Mouse (Mus musculus): ENCODE data around the gene Kcnn1. TPM values are rescaled to one million over a fixed set of nuclear protein-coding genes. Genes with fewer than 3 reads are reported as not detected.
A peak's percentile ranks its signal among the peaks of the same experiment; 100 is the strongest.

Kcnn1 gene
- polyA plus RNA-seq, 1 experiment = 11.9 TPM

- Histone ChIP-seq H3K4me2 (ENCODE audit: low read depth) (peak within 1 kb of the TSS; percentile 76), H3K4me3 (peak within 1 kb of the TSS; percentile 85), H3K36me3 (ENCODE audit: control insufficient read depth, insufficient read depth) (no peaks in the 10 kb centered on the region), H3ac (ENCODE audit: control insufficient read depth, insufficient read length) (peak within 1 kb of the TSS; percentile 46), H3K79me2 (ENCODE audit: control insufficient read depth, insufficient read depth) (peaks cover 6% of the 10 kb centered on the region), H3K27me3 (ENCODE audit: control insufficient read depth, insufficient read depth, insufficient read length) (no peaks in the 10 kb centered on the region)
- TF ChIP-seq MYOD1 (IDR thresholded peaks at IDR 0.05; ENCODE audit: control insufficient read depth in 1 of 3, insufficient read length in 2 of 3, low read depth in 2 of 3) (no peak), POLR2A (IDR thresholded peaks at IDR 0.05; ENCODE audit: insufficient read length, low read depth) (peak; percentile 79), POLR2AphosphoS2 (IDR thresholded peaks at IDR 0.05; ENCODE audit: insufficient read length, low read depth) (peak; percentile 52)
Measured at GRCm38 (mm10) chr8:70873364-70873985, 10.4 kb upstream of the Kcnn1 start, which contains the start of gene Ccdc124. Gene Ccdc124 (minus strand): TSS chr8:70873935.

DNA sequence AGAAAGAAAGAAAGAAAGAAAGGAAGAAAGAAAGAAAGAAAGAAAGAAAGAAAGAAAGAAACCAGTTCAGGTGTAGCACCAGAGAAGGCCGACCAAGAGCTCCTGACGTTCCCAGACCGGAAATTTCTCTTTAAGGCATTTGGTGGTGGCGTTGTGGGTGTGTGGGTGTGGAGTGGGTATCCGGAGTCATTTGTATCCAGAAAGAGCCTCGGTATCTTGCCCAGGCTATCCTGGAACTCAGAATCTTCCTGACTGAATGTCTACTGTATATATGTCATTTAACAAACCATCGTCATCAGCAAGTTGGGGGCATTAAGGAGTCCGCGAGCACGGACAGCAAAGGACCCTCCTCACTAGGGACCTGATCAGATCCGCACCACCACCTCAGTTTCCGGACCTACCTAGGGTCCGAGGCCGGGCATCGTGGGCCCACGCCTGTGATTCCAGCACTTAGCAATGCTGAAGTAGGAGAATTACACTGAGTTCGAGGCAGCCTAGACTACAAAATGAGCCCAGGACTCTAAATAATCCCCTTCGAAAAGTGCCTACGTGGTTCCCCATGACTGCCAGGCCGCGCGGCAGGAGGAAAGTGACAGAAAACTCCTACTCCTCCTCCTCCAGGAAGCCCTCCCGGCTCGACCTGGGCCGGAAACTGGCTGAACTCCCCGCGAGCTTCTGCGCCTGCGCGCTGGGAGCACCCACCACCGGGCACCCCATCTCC lies 9.7 kb upstream of the Kcnn1 start:
- peak overlapping the region; percentile 85 for H3K4me3 ChIP-seq
- H3K27me3 ChIP-seq (ENCODE audit: control insufficient read depth, insufficient read depth, insufficient read length) = no peaks in the 10 kb centered on the region
- H3ac ChIP-seq (ENCODE audit: control insufficient read depth, insufficient read length) = peak overlapping the region; percentile 46

DNA sequence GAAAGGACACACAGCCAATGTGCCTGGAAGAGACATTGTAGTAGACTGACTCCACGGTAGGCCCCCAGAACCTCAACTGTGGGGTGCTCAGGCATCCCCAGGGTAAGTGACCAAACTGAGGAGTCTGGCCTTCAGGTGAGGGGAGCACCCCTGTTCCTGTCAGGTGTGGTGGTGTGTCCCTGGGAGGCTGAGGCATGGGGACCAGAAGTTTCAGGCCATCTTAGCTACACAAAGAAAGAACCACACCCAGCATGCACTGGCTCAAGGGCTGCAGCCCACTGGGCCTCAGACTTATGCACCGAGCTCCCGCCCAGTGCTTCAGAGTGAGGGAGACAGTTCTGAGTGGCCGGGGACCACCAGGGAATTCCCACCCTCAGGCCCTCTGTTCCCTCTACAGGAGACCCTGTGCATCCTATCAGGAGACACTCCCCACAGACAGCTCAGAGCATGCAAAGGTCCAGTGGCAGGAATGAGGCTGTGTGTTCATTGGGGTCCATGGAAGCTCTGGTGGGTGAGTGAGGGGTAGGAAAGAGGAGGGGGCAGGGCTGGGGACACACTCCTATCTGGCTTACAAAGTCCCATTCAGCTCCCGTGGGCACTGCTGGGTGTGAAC lies 8.2 kb upstream of the Kcnn1 start:
- TF ChIP-seq POLR2A (IDR thresholded peaks at IDR 0.05; ENCODE audit: insufficient read length, low read depth) (no peak), TCF3 (IDR thresholded peaks at IDR 0.05; ENCODE audit: insufficient read length, low read depth) (no peak), SRF (IDR thresholded peaks at IDR 0.05; ENCODE audit: control insufficient read depth, insufficient read length, low read depth) (no peak), E2F4 (IDR thresholded peaks at IDR 0.05; ENCODE audit: insufficient read depth) (no peak), POLR2AphosphoS2 (IDR thresholded peaks at IDR 0.05; ENCODE audit: insufficient read length, low read depth) (no peak)
- no peaks in the 10 kb centered on the region for H3K27me3 ChIP-seq (ENCODE audit: control insufficient read depth, insufficient read depth, insufficient read length)

More for the DNA sequence above, 9.7 kb upstream of the Kcnn1 start:
- peaks cover 6% of the 10 kb centered on the region for H3K79me2 ChIP-seq (ENCODE audit: control insufficient read depth, insufficient read depth)
- no peak for TF ChIP-seq MYOD1 (IDR thresholded peaks at IDR 0.05; ENCODE audit: control insufficient read depth in 1 of 3, insufficient read length in 2 of 3, low read depth in 2 of 3)
- no peak for TF ChIP-seq POLR2A (IDR thresholded peaks at IDR 0.05; ENCODE audit: insufficient read length, low read depth)
- no peak for TF ChIP-seq TCF3 (IDR thresholded peaks at IDR 0.05; ENCODE audit: insufficient read length, low read depth)
- TF ChIP-seq USF1 (IDR thresholded peaks at IDR 0.05; ENCODE audit: low read depth) = no peak
- no peak for TF ChIP-seq MYOG (IDR thresholded peaks at IDR 0.05; ENCODE audit: control insufficient read depth in 1 of 3, insufficient read depth in 1 of 3, insufficient read length in 2 of 3, low read depth in 2 of 3)
- TF ChIP-seq CEBPB (IDR thresholded peaks at IDR 0.05; ENCODE audit: insufficient read depth, poor library complexity, severe bottlenecking) = no peak
- no peak for TF ChIP-seq SRF (IDR thresholded peaks at IDR 0.05; ENCODE audit: control insufficient read depth, insufficient read length, low read depth)
- no peak for TF ChIP-seq POLR2AphosphoS2 (IDR thresholded peaks at IDR 0.05; ENCODE audit: insufficient read length, low read depth)
- TF ChIP-seq E2F4 (IDR thresholded peaks at IDR 0.05; ENCODE audit: insufficient read depth) = no peak
- TF ChIP-seq TCF12 (IDR thresholded peaks at IDR 0.05; ENCODE audit: insufficient read depth, poor library complexity, severe bottlenecking) = no peak
- TF ChIP-seq MAX (IDR thresholded peaks at IDR 0.05; ENCODE audit: low read depth) = no peak
- no peak for TF ChIP-seq REST (IDR thresholded peaks at IDR 0.05; ENCODE audit: insufficient read depth, insufficient read length)
- H3K4me2 ChIP-seq (ENCODE audit: low read depth) = peak overlapping the region; percentile 76
- no peaks in the 10 kb centered on the region for H3K36me3 ChIP-seq (ENCODE audit: control insufficient read depth, insufficient read depth)

DNA sequence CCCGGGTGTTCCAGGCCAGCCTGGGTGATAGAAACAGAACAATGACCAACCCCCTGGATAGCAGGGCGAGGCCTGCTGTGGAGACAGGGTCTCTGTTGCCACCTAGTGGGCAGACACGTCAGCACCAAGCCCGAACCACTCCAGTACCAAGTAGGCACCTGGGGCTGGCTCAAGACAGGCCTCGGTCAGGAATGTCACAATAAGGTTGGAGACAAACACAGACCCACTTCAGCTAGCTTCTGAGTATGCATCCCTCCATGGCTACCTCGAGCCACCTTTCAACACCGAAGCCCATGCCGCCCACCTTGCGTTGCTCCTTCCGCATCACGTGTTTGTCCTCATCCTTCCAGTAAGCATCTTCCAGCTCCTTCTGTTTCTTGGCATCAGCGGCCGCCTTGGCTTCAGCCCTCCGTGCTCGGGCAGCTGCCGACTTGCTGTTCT lies 6.6 kb upstream of the Kcnn1 start:
- H3K27me3 ChIP-seq (ENCODE audit: control insufficient read depth, insufficient read depth, insufficient read length) = no peaks in the 10 kb centered on the region
- H3K79me2 ChIP-seq (ENCODE audit: control insufficient read depth, insufficient read depth) = peaks cover 6% of the 10 kb centered on the region
- TF ChIP-seq E2F4 (IDR thresholded peaks at IDR 0.05; ENCODE audit: insufficient read depth) (no peak), MAX (IDR thresholded peaks at IDR 0.05; ENCODE audit: low read depth) (no peak), TCF12 (IDR thresholded peaks at IDR 0.05; ENCODE audit: insufficient read depth, poor library complexity, severe bottlenecking) (no peak), CEBPB (IDR thresholded peaks at IDR 0.05; ENCODE audit: insufficient read depth, poor library complexity, severe bottlenecking) (no peak), TCF3 (IDR thresholded peaks at IDR 0.05; ENCODE audit: insufficient read length, low read depth) (no peak), MYOD1 (IDR thresholded peaks at IDR 0.05; ENCODE audit: control insufficient read depth in 1 of 3, insufficient read length in 2 of 3, low read depth in 2 of 3) (no peak), REST (IDR thresholded peaks at IDR 0.05; ENCODE audit: insufficient read depth, insufficient read length) (no peak), MYOG (IDR thresholded peaks at IDR 0.05; ENCODE audit: control insufficient read depth in 1 of 3, insufficient read depth in 1 of 3, insufficient read length in 2 of 3, low read depth in 2 of 3) (no peak), SRF (IDR thresholded peaks at IDR 0.05; ENCODE audit: control insufficient read depth, insufficient read length, low read depth) (peak; percentile 14)
- no peak overlapping the region for H3K4me2 ChIP-seq (ENCODE audit: low read depth)
- H3K36me3 ChIP-seq (ENCODE audit: control insufficient read depth, insufficient read depth) = no peaks in the 10 kb centered on the region
- no peak overlapping the region for H3ac ChIP-seq (ENCODE audit: control insufficient read depth, insufficient read length)
- H3K4me3 ChIP-seq = no peak overlapping the region

More for the DNA sequence above, 8.2 kb upstream of the Kcnn1 start:
- Histone ChIP-seq H3K36me3 (ENCODE audit: control insufficient read depth, insufficient read depth) (no peaks in the 10 kb centered on the region), H3K4me2 (ENCODE audit: low read depth) (no peak overlapping the region), H3ac (ENCODE audit: control insufficient read depth, insufficient read length) (no peak overlapping the region), H3K4me3 (no peak overlapping the region), H3K79me2 (ENCODE audit: control insufficient read depth, insufficient read depth) (peaks cover 6% of the 10 kb centered on the region)
